Mouse (Mus musculus): Measurements from ENCODE around the gene Gbf1.
"Not testable (repeated sequence)": the region's sequence is repeated elsewhere in the genome, so short reads cannot be mapped to it uniquely, and the experiment has no call there.

The Gbf1 gene

GRCm38 (mm10) chr19:46147511-46148371 is 4.6 kb upstream of the Gbf1 start, which contains the start of gene Pitx3:
Gene Pitx3 (minus strand): TSS chr19:46148326.
- DNase-seq (ENCODE audit: low read depth, low spot score) = peak; percentile 14

GRCm38 (mm10) chr19:46148372-46148760 is 3.9 kb upstream of the Gbf1 start:
- DNase-seq (ENCODE audit: low read depth, low spot score) = peak; percentile 59

GRCm38 (mm10) chr19:46149091-46149490 is 3.2 kb upstream of the Gbf1 start:
- no peak for DNase-seq (ENCODE audit: low read depth, low spot score)

GRCm38 (mm10) chr19:46165950-46166349 is 13.6 kb downstream of the Gbf1 start:
- no peak for DNase-seq (ENCODE audit: low read depth, low spot score)

- DNase-seq (ENCODE audit: low read depth, low spot score) = not testable (repeated sequence)
Measured at GRCm38 (mm10) chr19:46167169-46167568, 14.9 kb downstream of the Gbf1 start.

GRCm38 (mm10) chr19:46169396-46169795 is 17.1 kb downstream of the Gbf1 start:
- no peak for DNase-seq (ENCODE audit: low read depth, low spot score)

GRCm38 (mm10) chr19:46169913-46170312 is 17.6 kb downstream of the Gbf1 start:
- no peak for DNase-seq (ENCODE audit: low read depth, low spot score)

GRCm38 (mm10) chr19:46172541-46172940 is 20.2 kb downstream of the Gbf1 start:
- no peak for DNase-seq (ENCODE audit: low read depth, low spot score)

GRCm38 (mm10) chr19:46175173-46175572 is 22.9 kb downstream of the Gbf1 start:
- no peak for DNase-seq (ENCODE audit: low read depth, low spot score)

- peak; percentile 33 for DNase-seq (ENCODE audit: low read depth, low spot score)
Measured at GRCm38 (mm10) chr19:46177046-46177445, 24.7 kb downstream of the Gbf1 start.

- no peak for DNase-seq (ENCODE audit: low read depth, low spot score)
Measured at GRCm38 (mm10) chr19:46180274-46180673, 28.0 kb downstream of the Gbf1 start.

- no peak for DNase-seq (ENCODE audit: low read depth, low spot score)
Measured at GRCm38 (mm10) chr19:46182241-46182640, 29.9 kb downstream of the Gbf1 start.

GRCm38 (mm10) chr19:46186611-46187010 is 34.3 kb downstream of the Gbf1 start:
- DNase-seq (ENCODE audit: low read depth, low spot score) = peak; percentile 38

- no peak for DNase-seq (ENCODE audit: low read depth, low spot score)
Measured at GRCm38 (mm10) chr19:46187203-46187602, 34.9 kb downstream of the Gbf1 start.

GRCm38 (mm10) chr19:46198293-46198692 is 46.0 kb downstream of the Gbf1 start:
- DNase-seq (ENCODE audit: low read depth, low spot score) = no peak

GRCm38 (mm10) chr19:46198891-46199290 is 46.6 kb downstream of the Gbf1 start:
- DNase-seq (ENCODE audit: low read depth, low spot score) = no peak

GRCm38 (mm10) chr19:46204166-46204565 is 51.9 kb downstream of the Gbf1 start:
- DNase-seq (ENCODE audit: low read depth, low spot score) = no peak

GRCm38 (mm10) chr19:46205680-46206079 is 53.4 kb downstream of the Gbf1 start:
- no peak for DNase-seq (ENCODE audit: low read depth, low spot score)

- DNase-seq (ENCODE audit: low read depth, low spot score) = no peak
Measured at GRCm38 (mm10) chr19:46210951-46211350, 58.6 kb downstream of the Gbf1 start.

GRCm38 (mm10) chr19:46214541-46214940 is 62.2 kb downstream of the Gbf1 start:
- no peak for DNase-seq (ENCODE audit: low read depth, low spot score)

- no peak for DNase-seq (ENCODE audit: low read depth, low spot score)
Measured at GRCm38 (mm10) chr19:46215401-46215800, 63.1 kb downstream of the Gbf1 start.

GRCm38 (mm10) chr19:46216716-46217115 is 64.4 kb downstream of the Gbf1 start:
- no peak for DNase-seq (ENCODE audit: low read depth, low spot score)

- DNase-seq (ENCODE audit: low read depth, low spot score) = not testable (repeated sequence)
Measured at GRCm38 (mm10) chr19:46217347-46217746, 65.0 kb downstream of the Gbf1 start.
